Mouse (Mus musculus): ENCODE data around the gene Rims3.

Rims3 gene

DNA sequence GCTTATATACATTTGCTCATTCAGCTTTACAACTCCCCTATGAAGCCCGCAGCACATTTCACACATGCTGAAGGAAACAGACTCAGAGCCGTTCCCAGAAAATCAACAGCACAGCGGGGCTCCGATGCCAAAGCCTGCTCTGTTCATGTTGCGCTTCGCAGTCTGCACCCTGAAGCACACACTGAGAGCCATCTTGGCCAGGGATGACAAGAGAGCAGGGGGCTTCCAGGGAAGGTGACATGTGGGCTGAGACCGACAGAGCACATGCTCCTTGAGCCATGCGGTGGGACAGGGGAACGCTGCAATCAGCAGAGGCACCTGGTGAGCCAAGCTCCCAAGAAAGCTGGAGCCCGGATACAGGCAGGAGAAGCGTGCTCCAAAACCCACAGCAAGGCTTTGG is 5.2 kb upstream of the Rims3 start:
- no peak for DNase-seq (ENCODE audit: extremely low spot score, low read depth, low spot score)

DNA sequence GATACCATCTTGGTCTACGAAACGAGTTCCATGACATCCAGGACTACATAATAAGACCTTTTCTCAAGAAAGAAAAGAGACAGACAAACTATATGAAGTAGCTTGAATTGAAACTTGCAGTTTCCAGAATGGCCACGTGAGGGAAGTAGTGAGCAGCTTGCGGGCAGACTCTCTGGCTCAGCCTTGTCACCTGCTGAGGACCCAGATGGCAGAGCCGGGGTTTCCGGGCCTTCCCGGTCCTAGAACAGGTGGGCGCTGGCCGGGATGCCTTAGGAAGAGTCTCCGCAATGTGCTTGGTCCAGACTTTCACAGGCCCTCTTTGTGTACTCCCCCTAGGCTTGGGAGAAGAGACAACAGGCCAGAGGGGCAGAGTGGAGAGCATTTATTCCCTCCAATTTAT is 3.7 kb upstream of the Rims3 start:
- DNase-seq (ENCODE audit: extremely low spot score, low read depth, low spot score) = peak; percentile 39

DNA sequence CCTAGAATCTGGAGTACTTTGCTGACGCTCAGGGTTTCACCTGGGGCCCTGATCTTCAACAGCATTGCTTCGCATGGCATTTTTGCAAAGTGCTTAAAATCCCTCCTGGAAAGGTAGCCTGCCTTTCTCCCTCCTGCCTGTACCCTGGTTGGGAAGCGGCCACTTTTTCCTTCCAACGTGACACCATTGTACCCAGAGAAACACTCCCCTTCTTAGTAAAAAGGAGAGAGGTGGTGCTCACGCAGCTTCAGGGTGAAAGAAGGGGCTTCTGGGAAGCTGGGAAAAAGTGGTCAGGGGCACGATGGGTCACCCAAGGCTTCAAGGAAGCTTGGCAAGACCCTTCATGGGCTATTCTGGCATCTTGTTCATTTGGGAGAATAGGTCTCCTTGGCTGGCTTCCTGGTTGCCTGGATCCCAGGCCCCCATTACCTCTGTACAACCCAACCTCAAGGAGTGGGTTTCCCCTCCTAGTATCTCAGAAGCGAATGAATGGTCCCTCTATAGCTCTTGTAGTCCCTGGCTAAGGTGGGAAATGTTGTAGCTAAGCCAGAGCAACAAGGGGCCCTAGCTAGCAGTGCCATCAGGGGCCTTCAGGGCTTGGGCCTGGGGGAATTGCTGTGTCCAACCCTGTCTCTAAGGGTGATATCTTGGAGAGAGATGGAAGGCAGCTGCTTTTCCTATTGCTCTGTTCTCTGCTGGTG is 894 bp downstream of the Rims3 start:
- DNase-seq (ENCODE audit: extremely low spot score, low read depth, low spot score) = no peak

DNA sequence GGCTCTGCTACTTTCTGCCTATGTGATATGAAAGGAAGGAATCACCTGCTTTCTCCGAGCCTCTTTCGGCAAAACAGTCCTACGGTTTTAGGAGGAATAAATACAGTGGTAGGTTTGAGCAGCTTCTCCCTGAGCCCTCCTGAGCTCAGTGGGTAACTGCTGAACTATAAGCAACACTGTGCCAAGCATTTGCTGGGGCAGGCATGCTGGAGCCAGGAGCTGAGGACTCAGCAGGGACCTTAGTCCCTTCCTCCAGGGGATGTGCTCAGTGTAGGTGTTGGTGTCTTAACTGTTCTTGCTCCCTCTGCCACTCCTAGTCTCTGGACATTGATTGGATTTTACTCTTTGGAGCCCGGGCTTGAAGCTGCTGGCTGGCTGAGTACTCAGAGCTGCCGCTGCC is 1.8 kb downstream of the Rims3 start:
- DNase-seq (ENCODE audit: extremely low spot score, low read depth, low spot score) = no peak

DNA sequence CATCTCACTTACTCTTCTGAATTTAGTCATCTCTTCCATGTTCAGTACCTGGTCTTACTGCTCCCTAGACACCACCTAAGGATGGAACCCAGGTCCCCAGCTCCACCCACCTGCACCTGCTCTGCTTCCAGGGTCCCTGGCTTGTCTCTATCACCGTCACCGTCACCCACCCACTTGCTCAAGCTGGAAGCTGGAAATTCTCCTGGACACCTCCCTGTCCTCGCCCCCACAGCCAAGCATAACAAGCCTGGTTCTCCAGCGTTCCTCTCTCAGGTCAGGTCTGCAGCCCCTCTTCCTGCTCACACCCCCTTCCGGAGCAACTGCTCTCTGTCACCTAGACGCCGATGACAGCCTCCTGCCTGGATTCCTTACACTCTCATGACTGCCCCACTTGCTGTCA is 5.2 kb downstream of the Rims3 start:
- DNase-seq (ENCODE audit: extremely low spot score, low read depth, low spot score) = no peak

DNA sequence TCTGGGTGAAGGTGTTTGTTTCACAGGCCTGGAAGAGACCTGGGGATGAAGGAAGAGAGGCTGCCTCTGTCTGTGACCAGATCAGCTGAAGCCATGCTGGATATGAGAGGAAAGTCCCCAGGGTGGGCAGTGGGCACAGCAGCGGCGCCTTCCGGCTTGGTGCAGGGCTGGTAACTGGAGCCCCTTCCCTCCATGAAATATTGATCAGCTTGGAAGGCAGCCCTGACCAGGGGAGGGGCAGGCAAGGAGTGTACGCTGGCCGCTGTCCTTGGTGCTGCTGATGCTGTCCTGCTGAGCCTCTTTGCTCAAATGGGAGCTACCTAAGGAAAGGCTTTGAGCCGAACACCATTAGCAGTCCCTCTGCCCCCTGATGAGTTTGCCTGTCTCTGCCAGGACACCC is 11.6 kb downstream of the Rims3 start:
- DNase-seq (ENCODE audit: extremely low spot score, low read depth, low spot score) = peak; percentile 31

DNA sequence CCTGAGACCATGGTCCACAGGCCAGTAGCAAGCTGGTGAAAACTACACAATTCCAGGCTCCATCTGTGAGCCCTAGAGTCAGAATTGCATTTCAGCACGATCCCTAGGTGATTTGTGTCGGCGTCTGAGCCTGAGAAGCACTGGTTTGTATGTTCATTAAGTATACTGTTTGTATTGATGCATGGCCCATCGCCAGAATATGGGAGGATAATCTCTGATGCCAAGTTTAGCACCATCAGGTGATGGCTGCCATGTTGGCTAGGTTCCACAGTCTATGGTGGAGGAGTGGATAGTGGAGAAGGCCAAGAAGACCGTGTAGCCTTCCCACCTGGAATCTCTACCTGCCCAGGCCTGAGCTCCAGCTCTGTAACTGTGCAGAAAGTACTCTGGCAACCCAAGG is 13.6 kb downstream of the Rims3 start:
- no peak for DNase-seq (ENCODE audit: extremely low spot score, low read depth, low spot score)

DNA sequence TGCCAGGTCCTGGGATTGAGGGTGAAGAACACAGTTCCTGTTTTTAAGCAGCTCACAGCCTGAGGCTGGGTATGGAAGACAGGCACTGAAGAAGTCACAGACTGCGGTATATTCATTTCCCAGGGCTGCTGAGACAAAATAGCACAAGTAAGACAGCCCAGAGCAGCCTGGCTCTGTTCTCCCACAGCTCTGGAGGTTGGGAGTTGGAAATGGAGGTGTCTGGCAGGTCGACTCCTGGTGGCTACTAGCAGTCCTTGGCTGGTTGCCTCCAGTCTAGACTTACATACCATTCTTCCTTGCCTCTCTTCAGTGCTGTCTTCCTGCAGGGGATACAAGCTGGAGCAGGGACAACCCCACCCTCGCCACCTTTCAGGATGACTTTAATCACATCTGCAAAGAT is 14.4 kb downstream of the Rims3 start:
- no peak for DNase-seq (ENCODE audit: extremely low spot score, low read depth, low spot score)

DNA sequence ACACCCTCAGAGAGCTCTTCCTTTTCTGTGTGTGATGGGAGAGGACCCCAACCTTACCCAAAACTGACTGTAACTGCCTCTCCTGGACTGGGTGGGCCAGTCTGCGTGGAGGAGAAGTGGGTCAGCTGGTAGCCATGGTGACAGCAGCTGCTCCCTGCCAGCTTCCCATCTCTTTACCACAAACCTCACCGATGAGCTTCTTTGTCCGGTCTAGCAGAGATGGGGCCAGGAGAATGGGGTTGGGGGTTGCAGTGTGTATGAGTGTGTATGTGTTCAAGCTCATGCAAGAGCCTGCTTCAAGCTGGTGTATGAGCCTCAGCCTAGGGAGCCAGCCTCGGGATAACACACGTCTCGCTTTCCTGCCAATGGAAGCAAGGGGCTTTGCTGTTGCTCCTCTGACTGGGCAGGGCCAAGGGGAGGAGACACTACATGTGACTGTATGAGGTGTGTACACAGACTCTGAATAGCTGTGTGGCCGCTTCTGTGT is 15.7 kb downstream of the Rims3 start:
- no peak for DNase-seq (ENCODE audit: extremely low spot score, low read depth, low spot score)

DNA sequence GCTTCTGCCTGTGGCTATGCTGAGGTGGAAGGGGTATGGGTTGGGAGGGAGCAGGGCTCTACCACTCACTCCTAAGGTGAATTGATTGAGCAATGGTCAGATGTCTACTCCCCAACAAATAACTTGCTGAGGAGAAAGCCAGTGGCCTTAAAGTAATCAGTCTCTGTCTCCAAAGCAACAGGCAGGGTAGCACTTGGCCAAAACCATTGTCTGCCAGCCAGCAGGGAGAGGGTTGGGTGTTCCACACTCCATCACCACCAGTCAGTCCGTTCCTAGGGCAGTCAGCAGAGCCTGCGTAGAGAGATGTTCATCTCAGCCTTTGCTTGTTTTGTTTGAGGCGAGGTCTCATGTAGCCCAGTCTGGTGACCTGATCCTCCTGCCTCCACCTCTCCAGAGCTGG is 21.3 kb downstream of the Rims3 start:
- DNase-seq (ENCODE audit: extremely low spot score, low read depth, low spot score) = no peak

DNA sequence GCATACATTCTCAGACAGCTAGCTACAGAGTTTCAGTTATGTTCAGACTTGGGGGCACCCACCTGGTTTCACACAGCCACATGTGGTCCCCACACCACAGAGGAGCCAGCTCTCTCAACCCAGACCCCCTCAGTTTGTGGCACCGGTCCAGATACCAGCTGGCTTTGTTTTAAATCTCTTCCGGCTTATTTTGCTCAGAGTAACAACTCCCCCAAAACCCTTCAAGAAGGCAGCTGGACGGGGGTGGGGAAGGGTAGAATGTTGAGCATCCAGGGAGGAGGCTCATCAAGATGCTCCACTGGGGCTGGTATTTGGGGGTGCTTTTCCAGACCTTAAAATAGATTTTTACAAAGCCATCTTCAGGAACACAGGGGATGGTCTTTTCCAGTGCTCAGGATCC is 24.1 kb downstream of the Rims3 start:
- DNase-seq (ENCODE audit: extremely low spot score, low read depth, low spot score) = no peak

DNA sequence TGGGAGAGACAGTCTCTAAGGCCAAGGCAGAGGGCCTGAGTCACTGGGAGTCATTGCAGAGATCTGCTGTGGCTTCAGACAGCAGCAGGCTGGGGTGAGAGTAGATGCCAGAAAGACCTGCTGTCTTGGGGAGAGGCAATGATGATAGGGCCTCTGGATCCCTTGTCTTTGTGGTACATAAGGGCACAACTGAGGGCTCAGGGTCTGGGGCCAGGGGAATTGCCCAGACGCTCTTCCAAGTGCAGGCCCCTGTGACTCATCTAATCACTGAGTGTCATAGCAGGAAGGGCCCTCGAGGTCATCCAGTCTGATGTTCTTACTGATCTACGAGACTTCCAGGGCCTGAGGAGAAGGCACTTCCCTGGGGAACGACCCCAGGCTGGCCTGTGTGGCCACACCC is 24.8 kb downstream of the Rims3 start:
- DNase-seq (ENCODE audit: extremely low spot score, low read depth, low spot score) = no peak

DNA sequence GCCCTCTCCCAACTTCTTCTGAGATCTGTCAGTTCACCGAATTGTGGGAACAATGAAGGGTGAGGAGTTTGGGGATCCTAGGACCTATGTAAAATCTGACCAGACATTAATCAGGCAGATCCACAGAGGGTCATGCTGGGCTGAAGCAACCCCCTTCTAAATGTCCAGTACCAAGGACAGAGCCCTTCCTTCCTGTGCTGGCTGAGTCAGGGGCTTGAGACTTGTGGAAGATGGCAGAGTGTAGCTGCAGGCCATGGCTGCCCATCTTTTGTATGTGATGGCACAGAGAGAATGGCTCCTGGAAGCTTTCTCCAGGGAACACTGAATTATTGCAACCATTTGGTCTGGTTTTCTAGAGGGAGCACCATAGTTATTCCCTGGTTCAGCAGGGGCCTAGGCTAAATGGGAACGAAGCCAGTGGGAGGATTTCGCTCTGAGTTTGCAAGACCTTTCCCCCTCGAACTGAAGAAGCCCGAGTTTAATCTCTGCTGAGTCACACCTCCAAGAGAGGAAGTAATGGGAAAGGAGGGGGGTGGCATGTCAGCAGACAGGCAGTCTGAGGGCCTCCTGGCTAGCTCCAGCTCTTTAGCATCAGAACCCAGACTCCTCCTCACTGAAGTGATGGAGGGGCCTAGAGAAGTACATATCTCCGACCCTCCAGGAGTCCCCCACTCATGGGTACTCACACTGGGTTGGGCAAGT is 26.3 kb downstream of the Rims3 start:
- no peak for DNase-seq (ENCODE audit: extremely low spot score, low read depth, low spot score)

DNA sequence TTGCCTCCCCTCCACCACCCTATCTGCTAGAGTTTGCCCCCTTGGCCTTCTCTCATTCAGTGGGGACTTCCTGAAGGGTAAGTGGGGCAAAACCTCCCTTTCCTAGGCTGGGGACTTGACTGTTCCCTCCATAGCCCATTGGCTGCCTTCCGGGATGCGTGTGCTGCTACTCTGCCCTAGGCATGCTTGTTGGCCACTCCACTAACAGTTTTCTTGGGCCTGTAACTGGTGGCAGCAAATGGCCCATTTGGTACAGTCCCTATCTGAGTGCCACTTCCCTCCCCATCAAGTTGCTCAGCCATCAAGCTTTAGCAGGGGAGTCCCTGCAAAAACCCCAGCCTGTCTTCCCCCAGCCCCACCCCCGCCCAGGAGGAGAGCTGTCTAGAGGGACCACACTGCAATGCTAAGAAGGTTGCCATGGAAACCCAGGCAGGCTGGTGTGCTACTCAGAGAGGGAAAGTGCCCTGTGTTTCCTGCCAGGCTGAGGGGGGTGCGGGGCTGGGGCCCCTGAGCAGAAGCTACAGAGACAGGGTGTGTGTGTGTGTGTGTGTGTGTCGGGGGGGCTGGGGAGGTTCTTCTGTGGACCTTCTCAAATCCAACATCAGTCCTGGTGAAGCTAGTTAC is 27.5 kb downstream of the Rims3 start:
- no peak for DNase-seq (ENCODE audit: extremely low spot score, low read depth, low spot score)

DNA sequence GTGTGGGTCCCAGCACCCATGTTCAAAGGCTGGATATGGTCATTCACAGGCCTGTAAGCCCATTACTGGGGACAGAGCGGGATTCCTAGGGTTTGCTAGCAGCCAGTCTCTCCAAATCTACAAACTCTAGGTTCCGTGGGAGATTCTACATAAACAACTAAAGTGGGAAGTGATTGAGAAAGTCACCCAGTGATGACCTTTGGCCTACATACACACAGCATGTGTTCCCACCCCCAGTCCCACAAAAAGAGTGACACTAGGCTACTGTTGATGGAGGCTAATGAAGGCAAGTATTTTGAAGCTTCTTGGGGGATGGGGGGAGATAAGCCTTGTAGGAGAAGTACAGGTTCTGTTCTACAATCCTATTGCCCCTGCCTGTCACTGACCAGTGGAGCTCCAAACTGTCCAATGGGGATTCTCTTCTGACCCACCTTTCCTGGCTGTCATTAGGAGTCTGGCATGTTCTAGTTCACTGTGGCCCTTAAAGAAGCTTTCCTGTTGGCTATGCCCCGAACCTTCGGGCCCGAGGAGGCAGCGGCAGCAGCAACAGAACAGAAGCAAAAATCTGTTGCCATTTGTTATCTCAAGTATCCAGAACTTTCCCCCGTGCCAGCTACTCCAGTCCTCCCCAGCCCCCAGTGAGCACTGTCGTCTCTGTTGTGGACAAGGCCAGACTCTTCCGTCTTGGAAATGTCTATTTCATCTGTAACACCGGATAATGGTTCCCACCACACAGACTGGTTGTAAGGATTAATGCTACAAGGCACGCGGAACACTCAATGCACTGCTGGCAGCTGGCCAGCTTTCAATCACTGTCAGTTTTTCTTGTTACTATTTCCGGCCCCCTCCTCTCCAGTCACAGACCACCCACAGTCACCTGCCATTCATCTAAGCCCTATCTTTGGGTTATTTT is 30.8 kb downstream of the Rims3 start:
- no peak for DNase-seq (ENCODE audit: extremely low spot score, low read depth, low spot score)

DNA sequence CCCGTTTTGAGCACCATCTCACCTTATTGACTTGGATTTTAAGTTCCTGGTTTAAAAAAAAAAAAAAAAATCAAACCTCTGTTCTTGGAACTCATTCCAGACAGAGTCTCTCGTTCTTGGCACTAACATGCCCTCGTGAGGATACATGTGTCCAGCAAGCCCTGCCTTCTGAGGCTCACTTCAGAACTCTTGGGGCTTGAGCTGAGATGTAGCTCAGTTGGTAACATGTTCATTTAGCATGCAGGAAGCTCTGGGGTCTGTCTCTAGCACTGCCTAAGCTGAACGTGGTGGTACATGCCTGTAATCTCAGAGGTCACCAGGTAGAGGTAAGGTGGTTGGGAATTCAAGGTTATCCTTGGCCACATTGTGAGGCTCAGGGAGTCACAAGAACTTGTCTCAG is 31.5 kb downstream of the Rims3 start:
- no peak for DNase-seq (ENCODE audit: extremely low spot score, low read depth, low spot score)

DNA sequence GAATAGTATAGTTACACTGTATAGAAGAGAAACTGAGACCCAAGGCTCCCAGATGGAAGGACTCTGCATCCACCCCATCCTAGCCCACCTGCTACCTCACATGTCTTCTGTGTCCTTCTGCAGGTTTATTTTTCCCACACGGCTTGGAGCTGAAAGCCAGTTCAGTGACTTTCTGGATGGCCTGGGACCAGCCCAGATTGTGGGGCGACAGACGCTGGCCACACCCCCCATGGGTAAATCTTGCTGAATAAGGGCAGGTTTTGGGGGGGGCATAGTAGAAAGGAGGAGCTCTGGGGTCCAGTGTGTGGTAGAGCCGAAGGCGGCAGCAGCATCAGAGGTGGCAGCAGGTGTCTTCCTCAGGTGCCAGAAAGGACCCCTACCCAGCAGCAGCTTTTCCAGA is 32.2 kb downstream of the Rims3 start:
- no peak for DNase-seq (ENCODE audit: extremely low spot score, low read depth, low spot score)

DNA sequence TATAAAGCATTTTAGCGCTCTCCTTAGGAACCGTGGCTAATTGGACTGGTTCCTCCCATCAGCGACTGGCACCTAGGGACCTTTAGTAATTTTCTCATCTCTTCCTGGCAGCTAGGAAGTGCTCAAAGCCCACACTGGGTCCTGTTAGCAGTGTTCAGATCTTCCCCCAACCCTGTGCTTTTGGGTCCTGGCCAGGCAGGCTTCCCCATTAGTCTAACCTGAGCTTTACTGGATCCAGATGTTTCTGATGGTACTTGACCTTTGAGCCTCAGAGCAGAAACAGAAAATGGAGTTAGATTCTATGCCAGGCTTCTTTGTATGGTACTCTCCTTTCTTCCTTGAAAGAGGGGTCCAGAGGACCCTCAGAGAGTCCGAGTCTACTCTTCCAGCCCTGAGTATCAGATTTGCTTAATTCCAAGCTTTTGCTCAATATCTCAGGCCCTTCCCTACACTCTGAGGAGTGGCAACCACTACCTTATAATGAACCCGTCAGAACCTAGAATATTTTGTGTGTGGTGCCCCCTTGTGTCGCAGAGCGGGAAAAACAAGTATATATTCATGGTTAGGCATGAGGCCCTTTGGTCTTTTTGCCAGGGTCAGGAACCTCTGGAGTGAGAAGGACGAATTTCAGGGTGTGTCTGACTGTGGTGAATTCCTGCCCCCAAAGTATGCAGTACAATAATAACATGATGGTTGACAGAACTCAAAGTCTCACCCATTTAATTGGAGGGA is 32.9 kb downstream of the Rims3 start:
- DNase-seq (ENCODE audit: extremely low spot score, low read depth, low spot score) = peak; percentile 63

DNA sequence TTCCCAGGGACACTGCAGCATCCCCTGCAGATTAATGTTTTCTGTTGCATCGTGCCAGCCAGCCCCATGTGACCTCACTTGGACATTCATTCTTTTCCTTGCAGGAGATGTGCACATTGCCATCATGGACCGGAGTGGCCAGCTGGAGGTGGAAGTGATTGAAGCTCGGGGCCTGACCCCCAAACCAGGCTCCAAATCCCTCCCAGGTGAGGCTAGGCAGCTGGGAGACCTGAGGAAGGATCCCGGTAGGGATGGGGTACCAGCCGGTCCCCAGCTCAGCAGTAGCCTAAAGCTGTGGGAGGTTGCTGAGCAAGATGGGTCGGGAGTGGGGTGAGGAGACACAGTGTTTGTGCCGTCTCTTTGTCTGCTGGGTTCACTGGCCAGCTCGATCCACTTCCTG is 34.3 kb downstream of the Rims3 start:
- DNase-seq (ENCODE audit: extremely low spot score, low read depth, low spot score) = no peak

DNA sequence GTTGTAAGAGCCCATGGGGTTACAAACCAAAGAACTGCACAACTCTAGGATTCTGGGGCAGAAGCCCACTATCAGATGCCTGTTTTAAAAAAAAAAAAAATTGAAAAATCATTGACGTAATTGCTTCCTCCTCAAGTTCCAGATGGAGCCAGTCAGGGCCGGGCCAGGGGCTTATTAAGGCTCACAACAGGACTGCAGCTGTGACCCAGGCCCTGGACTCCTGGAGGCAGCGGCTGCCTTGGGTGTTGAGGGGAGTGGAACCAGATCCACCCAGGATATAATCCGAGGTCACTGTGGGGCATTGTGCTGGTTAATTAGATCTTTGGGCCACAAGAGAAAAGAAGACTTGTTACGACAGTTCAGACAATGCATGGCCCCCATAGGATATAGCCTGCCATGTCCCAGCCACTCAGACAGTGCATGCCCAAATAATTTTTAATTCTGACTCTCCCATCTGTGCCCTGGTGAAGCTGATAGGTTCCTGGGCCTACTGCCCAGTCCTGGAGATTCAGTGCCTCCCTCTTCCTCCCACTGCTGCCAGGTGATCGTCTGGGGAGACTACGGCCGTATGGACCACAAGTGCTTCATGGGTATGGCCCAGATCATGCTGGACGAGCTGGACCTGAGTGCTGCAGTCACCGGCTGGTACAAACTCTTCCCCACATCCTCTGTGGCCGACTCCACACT is 36.3 kb downstream of the Rims3 start:
- DNase-seq (ENCODE audit: extremely low spot score, low read depth, low spot score) = no peak

Measured in hindlimb bud, embryonic 11.5 days (tissue).